Mouse (Mus musculus) neural tube, embryonic 10.5 days (tissue): ENCODE measurements at regions not wholly inside any gene's neighbourhood (a gene's known extent, or its start where the extent isn't known, plus 50 kb on each side); places are given as distances from the start of the nearest gene placed in this dataset.
"Not testable (repeated sequence)": the region's sequence is repeated elsewhere in the genome, so short reads cannot be mapped to it uniquely, and the experiment has no call there.

ENCODE experiments used
- DNase-seq: peaks from one replicate; pipeline ENCODE4 v3.0.0-alpha.2; 2017; ENCODE audit warnings: low spot score; ENCODE audit errors: extremely low spot score

DNA sequence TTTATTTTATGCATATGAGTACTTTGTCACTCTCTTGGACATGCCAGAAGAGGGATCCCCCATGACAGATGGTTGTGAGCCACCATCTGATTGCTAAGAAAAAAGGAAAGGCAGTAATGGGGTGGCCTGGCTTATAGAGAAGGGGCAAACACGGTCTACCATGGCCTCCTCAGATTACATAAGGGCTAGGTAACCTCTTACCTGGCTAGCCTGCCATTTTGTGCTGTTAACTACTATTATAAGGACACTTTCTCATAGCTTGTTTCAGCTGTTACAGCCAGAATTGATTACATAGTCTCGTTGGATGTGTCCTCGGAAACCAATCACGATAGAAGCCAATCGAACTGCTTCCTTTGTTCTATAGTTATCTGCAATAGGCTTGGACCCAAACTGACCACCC, 60.9 kb upstream of the Gm14496 start:
- no peak for DNase-seq

GRCm38 (mm10) chr2:181930538-181930937, 60.4 kb upstream of the Gm14496 start:
- not testable (repeated sequence) for DNase-seq

GRCm38 (mm10) chr2:181931077-181931815, 59.7 kb upstream of the Gm14496 start:
- peak; percentile 53 for DNase-seq

DNA sequence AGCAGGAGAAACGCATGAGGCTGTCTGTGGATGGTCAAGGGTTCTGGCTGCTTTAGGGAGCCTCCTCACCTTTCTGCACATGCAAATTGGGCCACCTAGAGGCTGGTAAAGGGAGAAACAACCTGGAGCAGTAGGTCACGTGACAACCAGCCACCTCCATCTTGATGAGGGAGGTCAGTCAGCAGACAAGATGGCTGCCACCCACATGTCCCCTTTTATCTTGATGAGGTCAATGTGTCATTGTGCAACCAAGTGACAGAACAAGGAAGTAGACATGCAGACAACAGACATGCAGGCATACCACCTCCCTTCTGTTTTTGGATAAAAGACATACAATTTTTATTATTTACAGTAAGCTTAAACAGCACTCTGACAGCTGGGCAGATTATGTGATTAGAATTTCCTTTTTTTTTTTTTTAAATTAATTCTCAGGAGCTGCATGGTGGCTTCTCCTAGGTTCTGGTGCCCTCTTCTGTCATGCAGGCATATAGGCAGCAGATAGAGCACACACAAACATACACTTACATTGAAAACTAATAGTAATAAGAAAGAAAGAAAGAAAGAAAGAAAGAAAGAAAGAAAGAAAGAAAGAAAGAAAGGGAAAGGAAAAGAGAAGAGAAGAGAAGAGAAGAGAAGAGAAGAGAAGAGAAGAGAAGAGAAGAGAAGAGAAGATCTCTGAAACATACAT, 58.9 kb upstream of the Gm14496 start:
- DNase-seq: peak; percentile 32
